Mouse (Mus musculus) ES-Bruce4 (cell line): Measurements from ENCODE around the gene Tspan9.

Source experiments
- CTCF ChIP-seq: IDR thresholded peaks from one replicate; pipeline ENCODE4 v1.8.1; 2011; ENCODE audit warnings: low read depth, low read length
- EP300 ChIP-seq: IDR thresholded peaks from 2 replicates; pipeline ENCODE4 v1.6.1; 2011; ENCODE audit warnings: low read depth, low read length; ENCODE audit not compliant: insufficient read depth
- POLR2A ChIP-seq: IDR thresholded peaks from one replicate; pipeline ENCODE4 v1.8.1; 2011; ENCODE audit warnings: low read length; ENCODE audit not compliant: insufficient read depth

- TF ChIP-seq POLR2A (no peak), CTCF (no peak), EP300 (no peak)
Observed at GRCm38 (mm10) chr6:128096521-128096920, 46.9 kb downstream of the Tspan9 start.
